Mouse (Mus musculus): ENCODE measurements around the gene Scgb1b30. TPM values are rescaled to one million over a fixed set of nuclear protein-coding genes. Genes with fewer than 3 reads are reported as not detected.

Scgb1b30 gene
- polyA plus RNA-seq, 1 experiment, result not detected

DNA sequence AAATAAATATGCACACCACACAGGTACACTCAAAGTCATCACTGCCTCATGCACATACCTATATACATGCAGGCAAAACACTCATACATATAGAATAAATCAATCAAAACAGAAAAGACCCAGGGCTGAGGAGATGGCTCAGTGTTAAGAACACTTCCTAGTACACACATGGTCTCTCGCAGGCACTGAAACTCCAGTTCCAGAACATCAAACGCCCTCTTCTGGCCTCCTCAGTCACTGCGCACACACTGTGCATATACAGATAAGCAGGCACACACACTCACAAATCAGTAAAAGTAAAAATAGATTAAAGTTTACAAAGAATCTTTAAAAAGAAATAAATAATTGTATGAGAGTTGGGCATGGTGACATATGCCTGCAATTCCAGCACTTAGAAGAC lies 31.1 kb downstream of the Scgb1b30 start:
- Histone ChIP-seq H3K4me3 (replicated peaks; ENCODE audit: control insufficient read depth, low read depth, low read length) (no peak overlapping the region), H3K27ac (ENCODE audit: control insufficient read depth, insufficient read depth, low read depth, low read length, poor library complexity) (no peak overlapping the region), H3K4me1 (ENCODE audit: control insufficient read depth, insufficient read depth, low read length) (no peaks in the 10 kb centered on the region)
- 74% methylated on average over 3 of the region's 3 CpGs for WGBS
- TF ChIP-seq CTCF (IDR thresholded peaks at IDR 0.05; ENCODE audit: control insufficient read depth, insufficient read depth, low read length) (no peak), POLR2A (IDR thresholded peaks at IDR 0.05; ENCODE audit: borderline replicate concordance, control insufficient read depth, low read depth, low read length) (no peak)

DNA sequence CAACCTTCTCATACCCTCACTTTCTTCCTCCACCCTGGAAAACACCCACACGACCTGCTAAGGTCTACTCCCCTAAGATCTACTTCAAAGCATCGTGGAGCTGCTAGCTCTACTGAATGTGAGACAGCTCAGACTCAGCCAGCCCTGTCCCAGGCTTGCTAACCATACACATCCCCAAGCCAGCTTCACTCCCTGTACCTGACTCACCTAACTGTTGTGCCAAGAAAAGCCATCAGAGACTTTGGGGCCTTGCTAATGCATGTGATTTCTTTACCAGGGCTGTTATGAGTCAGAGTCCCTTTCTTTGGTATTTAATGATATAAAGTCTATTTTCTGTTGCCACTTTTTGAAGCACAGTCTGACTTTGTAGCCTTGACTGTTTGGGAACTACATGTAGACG lies 35.9 kb downstream of the Scgb1b30 start:
- Histone ChIP-seq H3K4me3 (replicated peaks; ENCODE audit: control insufficient read depth, low read depth, low read length) (no peak overlapping the region), H3K4me1 (ENCODE audit: control insufficient read depth, insufficient read depth, low read length) (no peaks in the 10 kb centered on the region), H3K27ac (ENCODE audit: control insufficient read depth, insufficient read depth, low read depth, low read length, poor library complexity) (no peak overlapping the region)
- WGBS, result 59% methylated on average over 3 of the region's 3 CpGs
- TF ChIP-seq POLR2A (IDR thresholded peaks at IDR 0.05; ENCODE audit: borderline replicate concordance, control insufficient read depth, low read depth, low read length) (no peak), CTCF (IDR thresholded peaks at IDR 0.05; ENCODE audit: control insufficient read depth, insufficient read depth, low read length) (no peak)

DNA sequence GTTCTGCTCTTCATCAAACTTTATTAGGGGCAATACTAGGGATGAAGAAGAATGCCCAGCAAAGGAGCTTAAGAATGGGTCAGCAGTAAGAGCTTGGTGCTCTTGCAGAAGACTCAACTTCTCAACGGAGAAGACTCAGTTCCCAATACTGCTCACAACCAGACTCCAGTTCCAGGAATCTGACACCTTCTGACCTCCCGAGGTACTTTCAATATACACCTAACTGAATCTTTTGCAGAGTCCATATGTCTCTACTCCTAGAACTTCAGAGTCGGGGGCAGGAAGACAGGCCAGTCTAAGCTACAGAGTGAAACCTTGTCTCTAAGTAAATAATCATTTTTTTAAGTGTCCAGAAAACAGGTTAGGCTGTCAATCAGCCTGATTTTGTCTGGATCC lies 36.7 kb downstream of the Scgb1b30 start:
- WGBS, result 23% methylated on average over 3 of the region's 3 CpGs
- H3K4me3 ChIP-seq (replicated peaks; ENCODE audit: control insufficient read depth, low read depth, low read length), result no peak overlapping the region

DNA sequence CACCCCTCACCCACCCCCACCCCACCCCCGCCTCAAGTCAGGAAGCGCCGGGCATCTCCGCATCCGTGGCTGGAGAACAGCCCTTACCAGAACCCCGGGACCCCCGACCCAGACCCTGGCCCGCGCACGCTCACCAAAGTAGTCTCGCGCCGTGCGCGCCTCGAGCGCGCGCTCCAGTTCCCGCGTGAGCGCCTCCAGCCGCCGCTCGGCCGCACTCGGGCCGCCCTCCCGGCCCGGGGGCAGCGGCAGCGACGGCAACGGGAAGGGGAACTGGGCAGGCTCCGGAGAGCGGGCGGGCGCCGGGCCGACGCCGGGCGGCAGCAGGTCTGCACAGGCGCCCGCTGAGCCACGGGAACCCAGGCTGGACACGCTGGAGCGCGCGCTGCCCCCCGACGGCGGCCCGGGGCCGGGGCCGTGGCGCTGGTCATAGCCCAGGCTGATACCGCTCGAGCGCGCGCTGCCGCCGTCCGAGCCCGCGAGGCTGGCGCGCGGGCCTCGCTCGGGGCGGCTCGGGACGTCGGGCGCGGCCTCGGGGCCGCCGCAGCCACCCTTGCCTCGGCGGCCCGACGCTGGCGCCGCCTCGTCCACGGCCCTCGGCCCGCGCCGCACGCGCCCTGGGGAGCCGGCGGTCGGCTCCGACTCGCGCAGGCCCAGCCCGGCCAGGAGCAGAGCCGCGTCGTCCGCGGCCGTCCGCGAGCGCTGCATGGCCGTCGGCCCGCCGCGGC lies 37.3 kb downstream of the Scgb1b30 start:
- Histone ChIP-seq H3K27ac (ENCODE audit: control insufficient read depth, insufficient read depth, low read depth, low read length, poor library complexity) (no peak overlapping the region; the same call in 1 of the 2 replicates), H3K4me1 (ENCODE audit: control insufficient read depth, insufficient read depth, low read length) (no peaks in the 10 kb centered on the region), H3K4me3 (replicated peaks; ENCODE audit: control insufficient read depth, low read depth, low read length) (no peak overlapping the region)
- WGBS, result 7% methylated on average over 115 of the region's 116 CpGs
- TF ChIP-seq CTCF (IDR thresholded peaks at IDR 0.05; ENCODE audit: control insufficient read depth, insufficient read depth, low read length) (no peak), POLR2A (IDR thresholded peaks at IDR 0.05; ENCODE audit: borderline replicate concordance, control insufficient read depth, low read depth, low read length) (no peak)

More for the DNA sequence above, 36.7 kb downstream of the Scgb1b30 start:
- Histone ChIP-seq H3K27ac (ENCODE audit: control insufficient read depth, insufficient read depth, low read depth, low read length, poor library complexity) (no peak overlapping the region), H3K4me1 (ENCODE audit: control insufficient read depth, insufficient read depth, low read length) (no peaks in the 10 kb centered on the region)
- TF ChIP-seq POLR2A (IDR thresholded peaks at IDR 0.05; ENCODE audit: borderline replicate concordance, control insufficient read depth, low read depth, low read length), result no peak
- TF ChIP-seq CTCF (IDR thresholded peaks at IDR 0.05; ENCODE audit: control insufficient read depth, insufficient read depth, low read length), result no peak

DNA sequence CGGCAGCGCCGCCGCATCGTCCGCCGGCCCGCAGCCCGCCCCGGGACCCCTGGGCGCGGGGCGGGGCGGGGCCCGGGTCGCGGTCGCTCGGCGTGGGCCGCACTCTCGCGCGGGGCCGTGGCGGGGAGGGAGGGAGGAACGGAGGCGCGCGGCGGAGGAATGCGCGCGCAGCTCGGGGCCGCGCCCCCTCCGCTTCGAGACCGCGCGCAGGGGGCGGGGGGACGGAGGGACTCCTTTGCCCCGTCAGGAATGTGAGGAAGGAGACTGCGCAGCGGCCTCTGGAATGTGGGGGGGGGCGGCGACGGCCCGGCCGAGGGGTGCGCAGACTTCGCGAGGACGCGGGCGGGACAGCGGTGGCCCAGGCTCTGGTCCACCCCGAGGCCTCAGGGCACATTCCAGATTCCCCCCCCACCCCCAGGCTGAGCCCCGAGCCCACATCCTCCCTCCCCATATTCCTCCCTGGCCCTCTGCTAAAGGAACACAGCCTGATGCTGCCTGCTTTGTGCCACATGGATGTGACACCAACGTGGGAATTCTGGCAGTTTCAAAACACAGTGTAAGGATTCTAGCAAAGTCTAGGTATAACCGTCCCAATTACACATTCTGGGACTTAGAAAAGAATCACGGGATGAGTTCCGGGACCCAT lies 38.0 kb downstream of the Scgb1b30 start, which contains the start of gene Wtip:
TSS of gene Wtip (minus strand) at position 152 of the 646 bp plus-strand sequence.
- no peak for TF ChIP-seq POLR2A (IDR thresholded peaks at IDR 0.05; ENCODE audit: borderline replicate concordance, control insufficient read depth, low read depth, low read length)
- TF ChIP-seq CTCF (IDR thresholded peaks at IDR 0.05; ENCODE audit: control insufficient read depth, insufficient read depth, low read length), result no peak
- H3K4me3 ChIP-seq (replicated peaks; ENCODE audit: control insufficient read depth, low read depth, low read length), result no peak within 1 kb of the TSS

DNA sequence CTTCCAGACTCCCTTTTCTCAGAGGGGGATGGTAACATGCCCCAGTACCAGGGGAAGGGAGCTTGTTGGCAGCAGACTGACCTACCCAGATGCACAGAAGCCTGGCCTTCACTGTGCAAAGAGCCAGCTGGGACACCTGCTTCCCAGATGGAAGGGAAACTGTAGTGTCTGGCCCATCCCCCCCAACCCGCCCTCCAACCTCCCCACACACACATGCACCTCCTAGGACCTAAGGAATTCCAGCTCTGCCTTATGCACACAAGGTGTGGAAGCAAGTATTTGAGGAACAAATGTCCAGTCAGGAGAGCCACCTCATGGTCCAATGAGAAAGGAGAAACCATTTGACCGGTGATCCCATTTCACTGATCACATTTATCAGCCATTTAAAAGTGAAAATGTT lies 39.1 kb downstream of the Scgb1b30 start:
- WGBS, result 78% methylated on average over 2 of the region's 2 CpGs
- no peak overlapping the region for H3K27ac ChIP-seq (ENCODE audit: control insufficient read depth, insufficient read depth, low read depth, low read length, poor library complexity)
- H3K4me3 ChIP-seq (replicated peaks; ENCODE audit: control insufficient read depth, low read depth, low read length), result no peak overlapping the region
- TF ChIP-seq POLR2A (IDR thresholded peaks at IDR 0.05; ENCODE audit: borderline replicate concordance, control insufficient read depth, low read depth, low read length), result no peak
- no peaks in the 10 kb centered on the region for H3K4me1 ChIP-seq (ENCODE audit: control insufficient read depth, insufficient read depth, low read length)

More for the DNA sequence above, 38.0 kb downstream of the Scgb1b30 start, which contains the start of gene Wtip:
- H3K4me1 ChIP-seq (ENCODE audit: control insufficient read depth, insufficient read depth, low read length), result no peaks in the 10 kb centered on the region
- H3K27ac ChIP-seq (ENCODE audit: control insufficient read depth, insufficient read depth, low read depth, low read length, poor library complexity), result no peak within 1 kb of the TSS; the same call in 1 of the 2 replicates
- 13% methylated on average over 60 of the region's 65 CpGs for WGBS

DNA sequence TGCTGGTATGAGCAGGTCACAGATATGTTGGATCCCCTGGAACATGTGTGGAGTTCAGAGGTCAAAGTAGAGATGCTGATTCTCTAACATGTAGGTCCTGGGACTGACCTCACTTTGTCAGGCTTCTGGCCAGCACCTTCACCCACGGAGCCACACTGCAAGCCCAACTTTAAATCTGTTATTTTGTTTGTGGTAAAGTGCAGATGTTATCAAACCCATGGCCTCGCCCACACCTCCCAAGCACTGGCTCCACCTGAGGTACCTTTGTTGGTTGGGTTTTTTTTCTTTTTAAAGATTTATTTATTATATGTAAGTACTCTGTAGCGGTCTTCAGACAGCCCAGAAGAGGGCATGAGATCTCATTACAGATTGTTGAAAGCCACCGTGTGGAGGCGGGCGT lies 44.3 kb downstream of the Scgb1b30 start:
- no peak for TF ChIP-seq POLR2A (IDR thresholded peaks at IDR 0.05; ENCODE audit: borderline replicate concordance, control insufficient read depth, low read depth, low read length)
- no peak for TF ChIP-seq CTCF (IDR thresholded peaks at IDR 0.05; ENCODE audit: control insufficient read depth, insufficient read depth, low read length)

DNA sequence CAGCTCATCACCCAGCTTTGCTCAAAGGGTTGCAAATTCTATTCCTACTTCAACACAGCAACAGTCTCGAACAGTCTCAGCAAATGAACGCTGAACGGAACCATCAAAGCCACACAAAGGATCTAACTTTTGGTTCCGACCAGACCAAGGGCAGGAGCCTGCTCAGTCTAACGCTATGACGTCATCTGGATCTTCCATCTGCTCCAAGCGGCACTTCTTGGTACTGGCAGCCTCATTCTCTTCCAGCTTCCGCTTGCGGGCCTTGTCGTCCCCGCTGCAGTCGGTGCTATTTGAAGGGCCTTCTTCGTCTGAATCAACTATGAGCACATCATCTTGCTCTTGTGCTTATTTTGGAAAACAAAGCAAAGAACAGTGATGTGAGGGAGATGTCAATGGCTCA lies 45.9 kb downstream of the Scgb1b30 start:
- H3K4me3 ChIP-seq (replicated peaks; ENCODE audit: control insufficient read depth, low read depth, low read length), result no peak overlapping the region
- 96% methylated on average over 13 of the region's 13 CpGs for WGBS
- H3K27ac ChIP-seq (ENCODE audit: control insufficient read depth, insufficient read depth, low read depth, low read length, poor library complexity), result no peak overlapping the region
- no peak for TF ChIP-seq POLR2A (IDR thresholded peaks at IDR 0.05; ENCODE audit: borderline replicate concordance, control insufficient read depth, low read depth, low read length)
- TF ChIP-seq CTCF (IDR thresholded peaks at IDR 0.05; ENCODE audit: control insufficient read depth, insufficient read depth, low read length), result no peak
- H3K4me1 ChIP-seq (ENCODE audit: control insufficient read depth, insufficient read depth, low read length), result no peaks in the 10 kb centered on the region

More for the DNA sequence above, 44.3 kb downstream of the Scgb1b30 start:
- no peak overlapping the region for H3K27ac ChIP-seq (ENCODE audit: control insufficient read depth, insufficient read depth, low read depth, low read length, poor library complexity)
- WGBS, result 80% methylated on average over 6 of the region's 6 CpGs
- H3K4me3 ChIP-seq (replicated peaks; ENCODE audit: control insufficient read depth, low read depth, low read length), result no peak overlapping the region
- H3K4me1 ChIP-seq (ENCODE audit: control insufficient read depth, insufficient read depth, low read length), result no peaks in the 10 kb centered on the region

Data from bone marrow, adult 2 months (tissue).